Mouse (Mus musculus) liver, embryonic 11.5 days (tissue): ENCODE results near the gene Sf3a3. TPM values are rescaled to one million over a fixed set of nuclear protein-coding genes. Genes with fewer than 3 reads are reported as not detected.
A peak's percentile ranks its signal among the peaks of the same experiment; 100 is the strongest.
"Not testable (repeated sequence)": the region's sequence is repeated elsewhere in the genome, so short reads cannot be mapped to it uniquely, and the experiment has no call there.

Experiments
- ATAC-seq: fragments of 200-750 bp; cut with Nextera tagmentation; replicated peaks from 2 replicates; pipeline ENCODE4 v1.8.0; 2017; ENCODE audit warnings: moderate number of reproducible peaks, mild to moderate bottlenecking, moderate TSS enrichment, moderate library complexity; ENCODE audit not compliant: low FRiP score
- DNase-seq: peaks from one replicate; pipeline ENCODE4 v3.0.0-alpha.2; 2017; ENCODE audit warnings: low spot score
- H3K27ac ChIP-seq: fragments of 300-500 bp; sonication (generic); 2 replicates; pipeline ENCODE4 v1.5.1; 2014; ENCODE audit warnings: mild to moderate bottlenecking, low read depth, low read length, control low read depth
- H3K27me3 ChIP-seq: fragments of 300-500 bp; sonication (generic); replicated peaks from 2 replicates; pipeline ENCODE4 v1.6.1; 2014; ENCODE audit warnings: low read length, mixed read lengths; ENCODE audit not compliant: control insufficient read depth, insufficient read depth
- H3K36me3 ChIP-seq: fragments of 300-500 bp; sonication (generic); 2 replicates; pipeline ENCODE4 v1.6.1; 2014; ENCODE audit warnings: mild to moderate bottlenecking, low read length, moderate library complexity, mixed read lengths; ENCODE audit not compliant: control insufficient read depth, insufficient read depth
- H3K4me1 ChIP-seq: fragments of 300-500 bp; sonication (generic); replicated peaks from 2 replicates; pipeline ENCODE4 v1.6.1; 2014; ENCODE audit warnings: low read length, mixed read lengths; ENCODE audit not compliant: control insufficient read depth, insufficient read depth
- H3K4me2 ChIP-seq: fragments of 300-500 bp; sonication (generic); 2 replicates; pipeline ENCODE4 v1.6.1; 2014; ENCODE audit warnings: mild to moderate bottlenecking, control low read depth, moderate library complexity
- H3K4me3 ChIP-seq: fragments of 300-500 bp; sonication (generic); 2 replicates; pipeline ENCODE4 v1.5.1; 2014; ENCODE audit warnings: low read depth, low read length, control low read depth
- H3K9ac ChIP-seq: fragments of 300-500 bp; sonication (generic); 2 replicates; pipeline ENCODE4 v1.6.1; 2014; ENCODE audit warnings: low read depth, low read length, control low read depth
- H3K9me3 ChIP-seq: fragments of 300-500 bp; sonication (generic); 2 replicates; pipeline ENCODE4 v1.6.1; 2016; ENCODE audit warnings: low read length, inconsistent platforms, mixed read lengths; ENCODE audit not compliant: control insufficient read depth
- WGBS: fragments of 180-500 bp; shearing (Covaris S2); extraction: QIAGEN DNeasy Blood & Tissue Kit; methylation state at CpG from one replicate; pipeline ENCODE4 v1.1.7; 2014; 5-methylcytosine and 5-hydroxymethylcytosine counted together
- polyA plus RNA-seq: library from polyadenylated mRNA; unstranded; fragments of >200 nt; fragmentation: Nextera tagmentation; extraction: Ambion mirVana; gene quantifications from 2 replicates; pipeline ENCODE4 v1.2.1, GENCODE M21; 2014

Sf3a3 gene
- polyA plus RNA-seq, 1 experiment from 2014 or later = 172 TPM

DNA sequence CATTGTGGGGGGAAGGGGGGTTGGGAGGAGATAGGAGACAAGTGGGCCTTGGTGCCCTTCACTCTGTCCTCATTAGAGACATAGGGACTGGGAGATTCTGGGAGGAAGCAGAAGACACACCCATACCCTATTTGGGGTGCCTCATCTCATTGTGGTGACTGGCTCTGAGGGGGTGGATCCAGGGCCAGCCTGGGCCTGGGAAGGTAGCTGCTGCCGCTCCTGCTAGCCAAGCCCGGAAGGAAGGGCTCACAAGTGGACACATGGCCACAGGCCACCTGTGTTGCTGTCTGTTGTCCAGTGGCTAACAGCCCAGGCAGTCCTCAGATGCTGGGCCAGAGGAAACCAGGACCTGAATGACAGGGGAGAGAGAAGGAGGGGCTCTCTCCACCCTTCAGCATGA, 11.2 kb upstream of the Sf3a3 start:
- 24% methylated on average over 2 of the region's 2 CpGs for WGBS
- ATAC-seq (no peak), DNase-seq (no peak)
- Histone ChIP-seq H3K4me2 (peak overlapping the region; percentile 47), H3K27me3 (no peaks in the 10 kb centered on the region), H3K27ac (peak overlapping the region; percentile 73), H3K4me1 (peaks cover 52% of the 10 kb centered on the region), H3K9ac (peak overlapping the region; percentile 43), H3K4me3 (peak overlapping the region; percentile 27; the same call in 1 of the 2 replicates), H3K9me3 (no peaks in the 10 kb centered on the region), H3K36me3 (no peaks in the 10 kb centered on the region; the same call in 1 of the 2 replicates)

DNA sequence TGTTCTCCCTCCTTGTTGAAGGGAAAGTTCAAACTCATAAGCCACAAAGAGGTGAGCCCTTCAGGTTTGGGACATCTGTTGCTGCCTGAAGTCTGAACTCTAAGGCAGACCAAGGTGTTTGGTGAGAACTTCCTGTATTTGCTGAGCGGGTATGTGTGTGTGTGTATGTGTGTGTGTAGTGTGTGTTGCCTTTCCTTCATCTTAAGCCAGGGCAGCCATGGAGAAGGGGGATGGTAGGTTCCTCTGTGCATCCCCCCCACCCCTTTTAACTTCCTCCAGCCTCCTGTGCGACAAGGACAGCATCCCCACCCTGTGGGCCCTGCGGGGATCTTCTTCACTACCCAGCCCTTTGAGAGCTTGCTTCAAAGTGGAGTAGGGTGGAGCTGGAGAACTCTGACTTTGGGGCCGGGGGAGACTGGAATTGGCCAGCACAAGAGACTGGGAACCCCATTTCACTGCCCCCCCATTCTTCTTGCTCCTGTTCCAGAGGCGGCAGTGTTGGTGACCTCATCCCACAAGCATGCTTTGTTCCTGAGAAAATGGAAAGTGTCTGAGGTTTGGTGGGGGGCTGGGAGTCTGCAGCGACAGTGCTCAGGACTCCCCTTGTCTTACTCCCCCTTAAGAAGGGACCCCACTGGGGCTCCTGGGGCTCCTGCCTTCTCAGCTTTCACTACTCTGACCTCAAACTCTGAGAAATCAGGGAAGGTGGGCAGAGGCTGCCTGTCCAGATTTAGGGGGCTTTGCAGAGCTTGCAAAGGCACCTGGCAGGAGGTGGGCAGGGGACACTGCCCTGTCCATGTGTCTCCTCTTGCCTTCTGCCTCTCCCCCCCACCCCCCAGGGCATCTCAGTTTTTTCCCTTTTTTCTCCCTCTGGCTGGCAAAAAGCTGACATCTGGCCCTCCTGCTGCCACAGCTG, 10.4 kb upstream of the Sf3a3 start:
- H3K9me3 ChIP-seq = no peaks in the 10 kb centered on the region
- 14% methylated on average over 6 of the region's 6 CpGs for WGBS
- H3K27ac ChIP-seq = peak overlapping the region; percentile 73
- H3K27me3 ChIP-seq = no peaks in the 10 kb centered on the region
- DNase-seq (no peak), ATAC-seq (no peak)
- peak overlapping the region; percentile 47 for H3K4me2 ChIP-seq
- peak overlapping the region; percentile 27 for H3K4me3 ChIP-seq
- H3K36me3 ChIP-seq = no peaks in the 10 kb centered on the region; the same call in 1 of the 2 replicates
- peaks cover 58% of the 10 kb centered on the region for H3K4me1 ChIP-seq
- peak overlapping the region; percentile 43 for H3K9ac ChIP-seq

DNA sequence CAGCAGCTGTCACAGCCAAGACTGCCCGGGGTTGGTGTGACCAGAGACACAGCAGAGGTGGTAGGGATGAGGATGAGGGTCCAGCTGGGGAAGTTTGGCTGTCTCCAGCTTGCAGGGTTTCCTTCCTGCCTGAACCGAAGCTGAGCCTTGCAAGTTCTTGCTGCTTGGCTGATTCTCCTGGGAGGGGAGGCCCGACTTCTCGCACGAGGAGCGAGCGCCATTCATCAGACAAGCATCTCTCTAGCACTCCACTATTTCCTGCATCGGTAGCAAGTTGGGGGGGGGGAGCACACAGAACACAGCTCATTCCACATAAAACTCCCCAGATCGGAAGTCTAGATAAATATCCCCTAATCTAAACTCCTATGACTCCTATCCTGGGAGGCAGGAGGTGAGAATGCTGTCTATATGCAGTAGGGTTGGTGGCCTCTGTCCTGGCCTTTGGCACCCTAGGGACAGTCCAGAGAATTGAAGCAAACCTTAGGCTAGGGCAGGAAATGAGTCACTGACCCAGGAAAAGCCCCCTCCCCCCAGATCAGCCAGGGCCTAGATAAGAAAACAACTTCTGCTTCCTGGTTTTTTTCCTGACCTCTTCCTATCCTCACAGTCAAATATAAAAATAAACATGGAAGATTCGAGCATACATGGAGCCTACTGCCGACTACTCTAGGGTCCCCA, 9.6 kb upstream of the Sf3a3 start:
- peak overlapping the region; percentile 47 for H3K4me2 ChIP-seq
- no peaks in the 10 kb centered on the region; the same call in 1 of the 2 replicates for H3K36me3 ChIP-seq
- no peak overlapping the region for H3K9ac ChIP-seq
- DNase-seq (no peak), ATAC-seq (no peak)
- H3K27me3 ChIP-seq = no peaks in the 10 kb centered on the region
- H3K4me1 ChIP-seq = peaks cover 60% of the 10 kb centered on the region
- H3K27ac ChIP-seq = peak overlapping the region; percentile 73
- 14% methylated on average over 11 of the region's 11 CpGs for WGBS
- H3K9me3 ChIP-seq = no peaks in the 10 kb centered on the region
- no peak overlapping the region for H3K4me3 ChIP-seq

DNA sequence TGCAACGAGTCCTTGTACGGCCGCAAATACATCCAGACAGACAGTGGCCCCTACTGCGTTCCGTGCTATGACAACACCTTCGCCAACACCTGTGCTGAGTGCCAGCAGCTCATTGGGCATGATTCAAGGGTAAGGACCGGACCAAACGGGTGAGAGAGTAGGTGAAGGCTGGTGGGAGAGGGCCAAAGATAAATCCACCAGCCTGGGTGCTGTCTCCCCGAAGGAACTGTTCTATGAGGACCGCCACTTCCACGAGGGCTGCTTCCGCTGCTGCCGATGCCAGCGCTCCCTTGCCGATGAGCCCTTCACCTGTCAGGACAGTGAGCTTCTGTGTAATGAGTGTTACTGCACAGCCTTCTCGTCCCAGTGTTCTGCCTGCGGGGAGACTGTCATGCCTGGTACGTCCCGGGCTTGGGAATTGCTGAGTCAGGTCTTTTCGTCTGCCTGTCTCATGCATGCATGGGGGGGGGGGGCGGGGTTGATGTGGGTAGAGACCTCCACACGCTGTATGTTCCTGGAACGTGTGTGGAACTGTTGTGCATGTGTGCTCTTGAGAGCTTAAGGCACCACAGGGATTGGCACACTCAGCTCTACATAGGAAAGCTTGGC, 8.8 kb upstream of the Sf3a3 start:
- Histone ChIP-seq H3K36me3 (no peaks in the 10 kb centered on the region; the same call in 1 of the 2 replicates), H3K9ac (no peak overlapping the region), H3K4me2 (peak overlapping the region; percentile 47; the same call in 1 of the 2 replicates), H3K9me3 (no peaks in the 10 kb centered on the region), H3K27me3 (no peaks in the 10 kb centered on the region), H3K4me3 (no peak overlapping the region), H3K4me1 (peaks cover 63% of the 10 kb centered on the region), H3K27ac (peak overlapping the region; percentile 23; the same call in 1 of the 2 replicates)
- no peak for DNase-seq
- 74% methylated on average over 23 of the region's 23 CpGs for WGBS
- ATAC-seq = no peak

DNA sequence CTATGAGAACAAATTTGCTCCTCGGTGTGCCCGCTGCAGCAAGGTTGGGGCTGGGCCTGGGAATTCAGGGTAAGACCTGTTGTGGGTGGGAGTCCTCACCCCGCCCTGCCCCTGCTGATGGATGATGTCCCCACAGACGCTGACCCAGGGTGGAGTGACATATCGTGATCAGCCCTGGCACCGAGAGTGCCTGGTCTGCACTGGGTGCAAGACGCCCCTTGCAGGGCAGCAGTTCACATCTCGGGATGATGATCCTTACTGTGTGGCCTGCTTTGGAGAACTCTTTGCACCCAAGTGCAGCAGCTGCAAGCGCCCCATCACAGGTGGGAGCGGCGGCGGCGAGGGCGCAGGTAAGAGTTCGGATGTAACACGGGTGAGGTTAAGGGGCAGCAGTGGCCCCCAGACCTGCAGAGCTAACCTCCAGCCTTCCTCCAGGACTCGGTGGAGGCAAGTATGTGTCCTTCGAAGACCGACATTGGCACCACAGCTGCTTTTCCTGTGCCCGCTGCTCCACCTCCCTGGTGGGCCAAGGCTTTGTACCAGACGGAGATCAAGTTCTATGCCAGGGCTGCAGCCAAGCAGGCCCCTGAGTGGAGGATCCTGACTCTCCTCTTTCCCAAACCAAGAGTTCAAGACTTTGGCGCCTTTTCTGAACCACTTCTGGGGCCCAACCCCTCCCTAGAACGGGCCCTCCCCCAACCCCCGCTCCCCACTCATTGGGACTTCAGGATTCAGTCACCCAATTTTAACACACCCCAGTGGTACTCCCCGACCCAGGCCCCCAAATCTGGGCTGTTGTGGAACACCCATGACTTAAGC, 7.0 kb upstream of the Sf3a3 start:
- H3K27ac ChIP-seq, H3K9me3 ChIP-seq, H3K4me2 ChIP-seq, DNase-seq, H3K9ac ChIP-seq, H3K4me3 ChIP-seq, H3K27me3 ChIP-seq, H3K36me3 ChIP-seq, ATAC-seq: not testable (repeated sequence)
- H3K4me1 ChIP-seq = peaks cover 55% of the 10 kb centered on the region
- 87% methylated on average over 25 of the region's 25 CpGs for WGBS

DNA sequence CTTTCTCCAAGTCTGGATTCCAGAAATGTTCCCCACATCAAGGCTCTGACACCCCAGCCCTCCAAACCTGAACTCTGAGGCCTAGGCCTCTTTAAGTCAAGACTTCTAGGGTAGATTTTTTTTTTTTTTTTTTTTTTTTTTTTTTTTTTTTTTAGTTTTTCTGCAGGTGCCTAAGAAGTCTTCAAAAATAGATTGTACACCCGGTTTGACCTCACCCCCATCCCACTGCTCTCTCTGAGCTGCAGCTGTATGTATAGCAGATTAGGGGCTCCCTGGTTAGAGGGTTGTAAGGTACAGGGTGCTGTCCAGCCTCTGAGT, 6.4 kb upstream of the Sf3a3 start:
- ATAC-seq, H3K36me3 ChIP-seq, H3K9me3 ChIP-seq, DNase-seq, H3K27me3 ChIP-seq: not testable (repeated sequence)
- H3K4me1 ChIP-seq = peaks cover 53% of the 10 kb centered on the region
- WGBS = 6% methylated on average over 1 of the region's 1 CpGs
- peak overlapping the region; percentile 61; the same call in 1 of the 2 replicates for H3K9ac ChIP-seq
- peak overlapping the region; percentile 95 for H3K27ac ChIP-seq
- peak overlapping the region; percentile 39; the same call in 1 of the 2 replicates for H3K4me3 ChIP-seq
- peak overlapping the region; percentile 73 for H3K4me2 ChIP-seq

DNA sequence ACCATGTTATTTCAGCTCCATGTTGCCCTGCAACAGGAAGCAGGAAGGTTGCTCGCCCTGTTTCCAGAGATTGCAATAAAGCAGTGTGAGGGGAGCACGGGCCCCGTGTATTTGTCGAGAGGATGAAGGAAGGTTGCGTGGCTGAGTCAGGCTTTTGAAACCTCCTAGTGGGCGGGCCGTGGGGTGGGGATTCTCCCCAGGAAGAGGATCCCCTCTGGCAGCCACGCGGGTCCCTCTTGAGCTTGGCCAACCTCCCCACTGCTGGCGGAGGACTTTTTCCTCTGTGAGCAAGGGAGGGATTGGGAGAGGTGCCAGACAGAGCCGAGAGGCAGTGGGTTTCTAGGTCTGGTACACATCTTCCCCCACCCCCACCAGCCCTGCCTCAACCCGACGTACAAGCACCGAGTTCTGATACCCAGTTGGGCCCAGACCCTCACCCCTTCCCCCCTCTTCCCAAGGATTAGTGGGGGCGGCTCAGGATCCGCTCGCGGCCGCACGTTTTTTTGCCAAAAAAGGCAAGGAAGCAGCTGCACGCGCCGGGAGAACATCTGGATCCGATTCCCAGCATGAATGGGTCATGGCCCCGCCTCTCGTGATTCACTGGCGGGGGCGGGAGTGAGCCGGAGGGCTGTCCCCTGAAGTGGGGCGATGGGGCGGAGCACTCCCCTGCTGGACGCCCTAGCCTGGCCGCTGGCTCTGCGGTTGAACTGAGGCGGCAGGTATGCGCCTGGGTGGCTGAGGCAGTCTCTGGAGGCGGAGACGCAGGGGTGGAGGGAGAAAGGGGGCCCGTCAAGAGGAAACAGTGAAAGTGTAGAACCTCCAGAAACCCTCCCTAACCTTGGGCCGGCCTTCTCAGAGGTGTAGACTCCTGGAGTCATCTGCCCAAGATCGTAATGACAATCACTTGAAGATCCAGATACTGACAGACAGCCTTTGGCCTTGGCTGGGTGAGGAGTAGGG, 5.8 kb upstream of the Sf3a3 start:
- ATAC-seq = peak; percentile 81
- no peaks in the 10 kb centered on the region; the same call in 1 of the 2 replicates for H3K36me3 ChIP-seq
- H3K9ac ChIP-seq = peak overlapping the region; percentile 61
- DNase-seq = peak; percentile 87
- peak overlapping the region; percentile 39 for H3K4me3 ChIP-seq
- no peaks in the 10 kb centered on the region for H3K27me3 ChIP-seq
- WGBS = 3% methylated on average over 41 of the region's 41 CpGs
- H3K9me3 ChIP-seq = no peaks in the 10 kb centered on the region
- H3K4me2 ChIP-seq = peak overlapping the region; percentile 73
- peak overlapping the region; percentile 95 for H3K27ac ChIP-seq
- H3K4me1 ChIP-seq = peaks cover 47% of the 10 kb centered on the region
